Mouse (Mus musculus): Measurements from ENCODE around the gene Gtf2i. TPM values are rescaled to one million over a fixed set of nuclear protein-coding genes. Genes with fewer than 3 reads are reported as not detected.
"Not testable (repeated sequence)": the region's sequence is repeated elsewhere in the genome, so short reads cannot be mapped to it uniquely, and the experiment has no call there.

Gene Gtf2i
- 136 and 137 TPM in 2 replicates for polyA plus RNA-seq (2014; fragmentation: Nextera tagmentation; extraction: Ambion mirVana)

DNA sequence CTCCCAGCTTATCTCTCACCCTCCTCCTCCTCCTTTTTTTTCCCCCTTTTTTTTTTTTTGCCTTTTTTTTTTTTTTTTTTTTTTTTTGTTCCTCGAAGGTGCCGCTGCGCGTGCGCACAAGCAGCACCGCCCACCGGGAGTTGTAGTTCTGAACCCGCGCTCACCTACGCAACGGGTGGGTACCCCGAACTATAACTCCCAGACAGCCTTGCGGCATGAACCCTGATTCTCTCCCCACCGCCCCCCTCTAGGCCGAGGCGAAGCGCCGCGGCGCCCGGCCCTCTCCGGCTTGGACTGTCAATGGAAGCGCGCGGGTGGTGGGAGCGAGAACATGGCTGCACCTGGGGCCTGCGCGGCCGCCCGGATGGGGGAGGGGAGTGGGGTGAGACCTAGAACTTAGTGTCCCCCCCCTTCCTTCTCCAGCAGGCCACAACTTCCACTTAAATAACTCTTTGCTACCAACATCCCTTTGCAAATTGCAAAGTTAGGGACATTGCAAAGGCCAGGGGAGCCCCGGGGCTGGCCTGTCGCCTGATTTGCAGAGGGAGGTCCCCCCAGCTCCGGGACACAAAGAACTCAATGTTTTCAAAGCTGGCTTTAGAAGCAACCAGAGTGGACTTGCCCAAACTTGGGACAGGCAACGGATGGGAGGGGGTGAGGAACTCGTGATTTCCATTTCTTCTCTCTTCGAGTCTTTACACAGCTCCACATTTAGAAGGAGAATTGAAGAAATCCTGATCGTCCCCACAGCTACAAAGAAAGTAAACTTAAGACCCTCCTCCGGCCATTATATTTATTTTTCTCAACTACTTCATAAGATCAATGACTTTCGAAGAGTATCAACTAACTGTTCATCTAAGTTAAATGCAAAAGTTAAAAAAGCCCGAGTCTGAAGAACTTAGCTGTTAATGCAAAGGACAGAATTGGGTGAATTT is at the start of gene Gtf2i:
Gtf2i (minus strand) TSS at position 73 of the 935 bp plus-strand sequence.
- Histone ChIP-seq H3K4me3 (ENCODE audit: low read depth, low read length) (peak within 1 kb of the TSS; percentile 89), H3K4me2 (peak within 1 kb of the TSS; percentile 84), H3K36me3 (ENCODE audit: control insufficient read depth, insufficient read depth, low read length) (peaks cover 5% of the 10 kb centered on the region; the same call in 1 of the 2 replicates), H3K9ac (ENCODE audit: low read depth, low read length) (peak within 1 kb of the TSS; percentile 100), H3K4me1 (ENCODE audit: control insufficient read depth, insufficient read depth, low read length) (peaks cover 22% of the 10 kb centered on the region), H3K9me3 (replicated peaks; ENCODE audit: control insufficient read depth, low read length) (no peaks in the 10 kb centered on the region), H3K27ac (ENCODE audit: low read depth, low read length) (peak within 1 kb of the TSS; percentile 100), H3K27me3 (ENCODE audit: control insufficient read depth, insufficient read depth, low read length) (no peaks in the 10 kb centered on the region)
- WGBS (ENCODE audit: insufficient replicate concordance), result under 1% methylated on average over 40 of the region's 40 CpGs
- ATAC-seq (replicated peaks; ENCODE audit: insufficient number of reproducible peaks, low FRiP score, low TSS enrichment), result peak; percentile 87

DNA sequence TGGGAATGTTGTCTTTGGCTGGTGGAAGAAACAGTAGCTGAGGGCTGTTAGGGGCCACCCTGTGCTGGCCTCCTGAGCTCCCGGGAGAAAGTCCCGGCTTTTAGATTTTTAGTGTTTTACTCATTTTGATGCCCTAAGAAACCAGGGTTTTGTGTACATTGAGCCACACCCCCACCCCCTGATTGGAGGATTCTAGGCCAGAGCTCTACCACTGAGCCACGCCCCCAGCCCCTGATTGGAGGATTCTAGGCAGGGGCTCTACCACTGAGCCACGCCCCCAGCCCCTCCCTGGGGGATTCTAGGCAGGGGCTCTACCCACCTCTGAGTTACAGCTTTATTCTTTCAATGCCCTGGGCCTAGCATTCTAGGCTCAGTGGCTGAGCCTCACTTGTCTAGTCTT is 44.5 kb upstream of the Gtf2i start:
- Histone ChIP-seq H3K27ac (ENCODE audit: low read depth, low read length) (no peak overlapping the region), H3K36me3 (ENCODE audit: control insufficient read depth, insufficient read depth, low read length) (peaks cover 22% of the 10 kb centered on the region), H3K4me2 (no peak overlapping the region), H3K4me1 (ENCODE audit: control insufficient read depth, insufficient read depth, low read length) (no peaks in the 10 kb centered on the region), H3K4me3 (ENCODE audit: low read depth, low read length) (no peak overlapping the region), H3K9ac (ENCODE audit: low read depth, low read length) (no peak overlapping the region), H3K9me3 (replicated peaks; ENCODE audit: control insufficient read depth, low read length) (no peaks in the 10 kb centered on the region), H3K27me3 (ENCODE audit: control insufficient read depth, insufficient read depth, low read length) (no peaks in the 10 kb centered on the region)
- 93% methylated on average over 4 of the region's 4 CpGs for WGBS (ENCODE audit: insufficient replicate concordance)
- ATAC-seq (replicated peaks; ENCODE audit: insufficient number of reproducible peaks, low FRiP score, low TSS enrichment), result no peak

DNA sequence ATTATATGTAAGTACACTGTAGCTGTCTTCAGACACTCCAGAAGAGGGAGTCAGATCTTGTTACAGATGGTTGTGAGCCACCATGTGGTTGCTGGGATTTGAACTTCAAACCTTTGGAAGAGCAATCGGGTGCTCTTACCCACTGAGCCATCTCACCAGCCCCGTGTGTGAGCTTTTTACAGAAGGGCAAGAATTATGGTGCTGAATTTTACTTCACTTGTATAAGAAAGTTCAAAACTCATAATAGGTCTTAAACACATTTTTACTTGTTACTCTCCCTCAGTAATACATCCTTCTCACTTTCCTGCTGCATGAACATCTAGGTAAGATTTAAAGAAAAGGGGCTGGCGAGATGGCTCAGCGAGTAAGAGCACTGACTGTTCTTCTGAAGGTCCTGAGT is 40.8 kb upstream of the Gtf2i start:
- H3K9me3 ChIP-seq (replicated peaks; ENCODE audit: control insufficient read depth, low read length); H3K4me2 ChIP-seq; H3K4me3 ChIP-seq (ENCODE audit: low read depth, low read length); H3K27ac ChIP-seq (ENCODE audit: low read depth, low read length); ATAC-seq (replicated peaks; ENCODE audit: insufficient number of reproducible peaks, low FRiP score, low TSS enrichment); H3K9ac ChIP-seq (ENCODE audit: low read depth, low read length); H3K27me3 ChIP-seq (ENCODE audit: control insufficient read depth, insufficient read depth, low read length): not testable (repeated sequence)
- Histone ChIP-seq H3K36me3 (ENCODE audit: control insufficient read depth, insufficient read depth, low read length) (peaks cover 17% of the 10 kb centered on the region), H3K4me1 (ENCODE audit: control insufficient read depth, insufficient read depth, low read length) (peaks cover 16% of the 10 kb centered on the region)
- 88% methylated on average over 4 of the region's 4 CpGs for WGBS (ENCODE audit: insufficient replicate concordance)

DNA sequence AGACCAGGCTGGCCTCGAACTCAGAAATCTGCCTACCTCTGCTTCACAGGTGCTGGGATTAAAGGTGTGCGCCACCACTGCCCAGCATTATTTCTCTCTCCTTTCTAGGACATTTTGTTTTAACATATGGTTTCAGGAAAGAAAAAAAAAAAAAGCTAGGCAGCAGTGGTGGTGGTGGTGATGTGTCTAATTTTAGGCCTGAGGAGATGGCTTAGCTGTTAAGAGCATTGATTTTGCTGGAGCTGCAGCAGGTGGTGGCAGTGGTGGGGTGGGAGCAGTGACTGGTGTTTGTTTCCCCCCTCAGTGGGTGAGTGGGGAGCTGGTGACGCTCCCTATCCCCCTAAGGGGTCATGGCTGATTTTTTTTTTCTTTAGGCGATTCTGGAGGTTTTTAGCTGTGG is 38.6 kb upstream of the Gtf2i start:
- Histone ChIP-seq H3K27ac (ENCODE audit: low read depth, low read length) (no peak overlapping the region), H3K4me1 (ENCODE audit: control insufficient read depth, insufficient read depth, low read length) (peaks cover 16% of the 10 kb centered on the region), H3K9me3 (replicated peaks; ENCODE audit: control insufficient read depth, low read length) (no peaks in the 10 kb centered on the region), H3K4me3 (ENCODE audit: low read depth, low read length) (no peak overlapping the region), H3K27me3 (ENCODE audit: control insufficient read depth, insufficient read depth, low read length) (no peaks in the 10 kb centered on the region), H3K36me3 (ENCODE audit: control insufficient read depth, insufficient read depth, low read length) (no peaks in the 10 kb centered on the region), H3K9ac (ENCODE audit: low read depth, low read length) (no peak overlapping the region), H3K4me2 (no peak overlapping the region)
- no peak for ATAC-seq (replicated peaks; ENCODE audit: insufficient number of reproducible peaks, low FRiP score, low TSS enrichment)
- WGBS (ENCODE audit: insufficient replicate concordance), result 62% methylated on average over 4 of the region's 4 CpGs

DNA sequence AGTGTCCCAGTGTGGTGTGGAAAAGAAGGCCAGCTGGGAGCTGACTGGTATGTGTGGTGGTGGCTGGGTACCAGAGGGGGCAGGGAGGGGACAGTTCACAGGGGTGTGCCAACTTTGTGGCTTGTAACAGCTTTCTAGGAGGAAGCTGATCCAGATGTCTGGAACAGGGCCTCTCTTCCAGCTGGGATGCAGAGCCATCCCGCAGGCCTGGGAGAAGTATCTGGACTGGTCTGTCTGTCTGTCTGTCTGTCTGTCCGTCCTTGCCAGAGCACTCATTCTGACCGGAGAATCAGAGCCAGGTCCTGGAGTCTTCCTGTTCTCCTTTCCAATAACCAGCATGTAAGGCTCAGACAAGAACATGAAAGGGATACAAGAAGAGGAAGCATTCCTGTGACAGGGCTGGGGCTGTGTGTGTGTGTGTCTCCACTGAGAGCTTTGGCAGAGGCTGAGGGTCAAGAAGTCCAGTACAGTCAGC is 38.0 kb upstream of the Gtf2i start:
- 67% methylated on average over 3 of the region's 3 CpGs for WGBS (ENCODE audit: insufficient replicate concordance)
- Histone ChIP-seq H3K9me3 (replicated peaks; ENCODE audit: control insufficient read depth, low read length) (no peaks in the 10 kb centered on the region), H3K36me3 (ENCODE audit: control insufficient read depth, insufficient read depth, low read length) (no peaks in the 10 kb centered on the region), H3K4me3 (ENCODE audit: low read depth, low read length) (no peak overlapping the region), H3K27ac (ENCODE audit: low read depth, low read length) (peak overlapping the region; percentile 46; the same call in 1 of the 2 replicates), H3K27me3 (ENCODE audit: control insufficient read depth, insufficient read depth, low read length) (no peaks in the 10 kb centered on the region), H3K4me1 (ENCODE audit: control insufficient read depth, insufficient read depth, low read length) (peaks cover 16% of the 10 kb centered on the region), H3K4me2 (no peak overlapping the region), H3K9ac (ENCODE audit: low read depth, low read length) (0 out of 2 replicates have a peak overlapping the region, but pooled peaks have one; percentile 22)
- ATAC-seq (replicated peaks; ENCODE audit: insufficient number of reproducible peaks, low FRiP score, low TSS enrichment), result no peak

DNA sequence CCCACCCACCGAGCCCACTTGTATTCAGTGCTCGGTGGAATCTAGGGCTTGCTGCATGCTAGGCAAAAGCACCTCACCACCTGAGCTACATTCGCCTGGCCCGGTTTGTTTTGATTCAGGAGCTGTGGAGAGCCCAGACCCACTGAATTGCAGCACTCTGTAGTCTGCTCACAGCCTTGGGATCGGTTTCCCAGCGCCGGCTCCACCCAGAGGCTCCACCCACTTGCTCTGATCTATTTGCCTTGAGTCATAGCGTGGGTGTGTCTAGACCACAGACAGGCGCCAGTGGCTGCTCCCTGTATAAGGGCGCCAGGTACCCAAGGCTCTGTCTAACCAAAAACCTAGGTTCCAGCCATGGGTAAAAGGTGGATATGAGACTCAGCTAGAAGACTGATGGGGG is 36.1 kb upstream of the Gtf2i start:
- Histone ChIP-seq H3K27me3 (ENCODE audit: control insufficient read depth, insufficient read depth, low read length) (no peaks in the 10 kb centered on the region), H3K4me1 (ENCODE audit: control insufficient read depth, insufficient read depth, low read length) (peaks cover 16% of the 10 kb centered on the region), H3K9me3 (replicated peaks; ENCODE audit: control insufficient read depth, low read length) (no peaks in the 10 kb centered on the region), H3K4me3 (ENCODE audit: low read depth, low read length) (no peak overlapping the region), H3K36me3 (ENCODE audit: control insufficient read depth, insufficient read depth, low read length) (no peaks in the 10 kb centered on the region), H3K4me2 (peak overlapping the region; percentile 50), H3K27ac (ENCODE audit: low read depth, low read length) (no peak overlapping the region), H3K9ac (ENCODE audit: low read depth, low read length) (no peak overlapping the region)
- ATAC-seq (replicated peaks; ENCODE audit: insufficient number of reproducible peaks, low FRiP score, low TSS enrichment), result 0 out of 2 replicates have a peak, but pooled peaks have one; percentile 71
- WGBS (ENCODE audit: insufficient replicate concordance), result 17% methylated on average over 10 of the region's 10 CpGs

DNA sequence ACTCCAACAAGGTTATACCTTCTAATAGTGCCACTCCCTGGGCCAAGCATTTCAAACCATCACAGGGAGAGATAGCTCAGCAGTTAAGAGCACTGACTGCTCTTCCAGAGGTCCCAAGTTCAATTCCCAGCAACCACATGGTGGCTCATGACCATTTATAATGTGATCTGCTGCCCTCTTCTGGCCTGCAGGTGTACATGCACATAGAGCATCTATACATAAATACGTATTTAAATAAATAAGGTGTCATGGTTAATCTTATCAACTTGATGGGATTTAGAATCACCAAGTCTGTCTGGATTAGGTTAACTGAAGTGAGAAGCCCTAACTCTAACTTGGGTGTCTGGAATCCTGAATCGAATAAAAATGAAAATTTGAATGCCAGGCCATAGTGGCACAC is 32.5 kb upstream of the Gtf2i start:
- Histone ChIP-seq H3K9ac (ENCODE audit: low read depth, low read length) (no peak overlapping the region), H3K9me3 (replicated peaks; ENCODE audit: control insufficient read depth, low read length) (no peaks in the 10 kb centered on the region), H3K27ac (ENCODE audit: low read depth, low read length) (no peak overlapping the region), H3K4me2 (no peak overlapping the region), H3K4me3 (ENCODE audit: low read depth, low read length) (no peak overlapping the region), H3K36me3 (ENCODE audit: control insufficient read depth, insufficient read depth, low read length) (no peaks in the 10 kb centered on the region), H3K4me1 (ENCODE audit: control insufficient read depth, insufficient read depth, low read length) (peaks cover 4% of the 10 kb centered on the region), H3K27me3 (ENCODE audit: control insufficient read depth, insufficient read depth, low read length) (no peaks in the 10 kb centered on the region)
- ATAC-seq (replicated peaks; ENCODE audit: insufficient number of reproducible peaks, low FRiP score, low TSS enrichment), result no peak
- 66% methylated on average over 2 of the region's 2 CpGs for WGBS (ENCODE audit: insufficient replicate concordance)

DNA sequence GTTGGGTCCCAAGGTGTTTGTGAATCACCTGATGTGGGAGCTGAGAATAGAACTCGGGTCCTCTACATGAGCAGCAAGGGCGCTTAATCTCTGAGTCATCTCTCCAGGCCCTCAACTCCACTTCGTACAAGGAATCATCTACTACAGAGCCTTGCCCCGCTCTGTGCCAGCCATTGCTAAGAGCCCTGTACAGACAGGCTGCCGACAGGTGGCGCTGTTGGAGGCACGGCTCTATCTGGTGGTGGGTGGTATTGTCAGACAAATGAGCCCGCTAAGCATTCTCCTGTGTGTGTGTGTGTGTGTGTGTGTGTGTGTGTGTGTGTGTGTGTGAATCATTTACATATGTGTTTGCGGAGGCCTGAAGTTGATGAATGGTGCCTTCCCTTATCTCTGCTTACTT is 30.9 kb upstream of the Gtf2i start:
- 77% methylated on average over 9 of the region's 9 CpGs for WGBS (ENCODE audit: insufficient replicate concordance)

More for the DNA sequence above, 30.9 kb upstream of the Gtf2i start:
- H3K4me1 ChIP-seq (ENCODE audit: control insufficient read depth, insufficient read depth, low read length), result peaks cover under 1% of the 10 kb centered on the region
- no peaks in the 10 kb centered on the region for H3K36me3 ChIP-seq (ENCODE audit: control insufficient read depth, insufficient read depth, low read length)
- no peaks in the 10 kb centered on the region for H3K27me3 ChIP-seq (ENCODE audit: control insufficient read depth, insufficient read depth, low read length)
- no peak overlapping the region for H3K27ac ChIP-seq (ENCODE audit: low read depth, low read length)
- no peak overlapping the region for H3K4me2 ChIP-seq
- ATAC-seq (replicated peaks; ENCODE audit: insufficient number of reproducible peaks, low FRiP score, low TSS enrichment), result no peak
- H3K4me3 ChIP-seq (ENCODE audit: low read depth, low read length), result no peak overlapping the region
- H3K9ac ChIP-seq (ENCODE audit: low read depth, low read length), result no peak overlapping the region
- no peaks in the 10 kb centered on the region for H3K9me3 ChIP-seq (replicated peaks; ENCODE audit: control insufficient read depth, low read length)

Measured in heart, embryonic 11.5 days (tissue).